Mouse (Mus musculus) retina, embryonic 14.5 days (tissue): ENCODE results near the gene Fam107b.

Experiments used
- DNase-seq: peaks from one replicate; pipeline ENCODE4 v3.0.0-alpha.2; 2015; ENCODE audit warnings: low spot score

The Fam107b gene

GRCm38 (mm10) chr2:3608868-3609854 is 38.9 kb downstream of the Fam107b start:
- peak; percentile 32 for DNase-seq

- DNase-seq: no peak
Measured at GRCm38 (mm10) chr2:3618446-3618845, 48.2 kb downstream of the Fam107b start.

- no peak for DNase-seq
Measured at GRCm38 (mm10) chr2:3621568-3621967, 51.3 kb downstream of the Fam107b start.

GRCm38 (mm10) chr2:3622158-3622557 is 51.9 kb downstream of the Fam107b start:
- no peak for DNase-seq

- DNase-seq: no peak
Measured at GRCm38 (mm10) chr2:3623207-3623980, 53.1 kb downstream of the Fam107b start.

GRCm38 (mm10) chr2:3623981-3624584 is 53.8 kb downstream of the Fam107b start:
- DNase-seq: no peak

- DNase-seq: no peak
Measured at GRCm38 (mm10) chr2:3629096-3629495, 58.8 kb downstream of the Fam107b start.

GRCm38 (mm10) chr2:3629741-3630140 is 59.5 kb downstream of the Fam107b start:
- DNase-seq: peak; percentile 16

- no peak for DNase-seq
Measured at GRCm38 (mm10) chr2:3630769-3631477, 60.6 kb downstream of the Fam107b start.

- DNase-seq: no peak
Measured at GRCm38 (mm10) chr2:3633137-3633536, 62.8 kb downstream of the Fam107b start.

- DNase-seq: no peak
Measured at GRCm38 (mm10) chr2:3636771-3637170, 66.5 kb downstream of the Fam107b start.

GRCm38 (mm10) chr2:3641001-3641770 is 70.9 kb downstream of the Fam107b start:
- no peak for DNase-seq

- DNase-seq: no peak
Measured at GRCm38 (mm10) chr2:3642949-3643348, 72.7 kb downstream of the Fam107b start.

GRCm38 (mm10) chr2:3645741-3646140 is 75.5 kb downstream of the Fam107b start:
- DNase-seq: no peak

GRCm38 (mm10) chr2:3649171-3649570 is 78.9 kb downstream of the Fam107b start:
- DNase-seq: no peak

GRCm38 (mm10) chr2:3654606-3655005 is 84.3 kb downstream of the Fam107b start:
- no peak for DNase-seq

- DNase-seq: no peak
Measured at GRCm38 (mm10) chr2:3656091-3656490, 85.8 kb downstream of the Fam107b start.

GRCm38 (mm10) chr2:3656834-3657233 is 86.5 kb downstream of the Fam107b start:
- no peak for DNase-seq

GRCm38 (mm10) chr2:3657376-3657775 is 87.1 kb downstream of the Fam107b start:
- DNase-seq: no peak

- no peak for DNase-seq
Measured at GRCm38 (mm10) chr2:3657811-3658730, 87.8 kb downstream of the Fam107b start.
